Mouse (Mus musculus): ENCODE data around the gene Fgfrl1. TPM values are rescaled to one million over a fixed set of nuclear protein-coding genes. Genes with fewer than 3 reads are reported as not detected.

The Fgfrl1 gene
- total and polyA plus RNA-seq, 2 experiments from 2014 or later: 7.1 to 17.1 TPM

GRCm38 (mm10) chr5:108674624-108675023, 17.6 kb upstream of the Fgfrl1 start:
- WGBS: 86% methylated on average over 2 of the region's 2 CpGs
- H3K4me3 ChIP-seq (ENCODE audit: low read depth, low read length): no peak overlapping the region
- TF ChIP-seq CTCF (IDR thresholded peaks at IDR 0.05; ENCODE audit: low read depth): no peak
- H3K9me3 ChIP-seq (ENCODE audit: low read length): no peaks in the 10 kb centered on the region
- H3K4me2 ChIP-seq (ENCODE audit: low read depth): no peak overlapping the region
- H3K4me1 ChIP-seq (ENCODE audit: insufficient read depth): peaks cover 12% of the 10 kb centered on the region
- no peaks in the 10 kb centered on the region for H3K27me3 ChIP-seq (ENCODE audit: insufficient read depth, low read length)
- no peak overlapping the region for H3K9ac ChIP-seq
- H3K27ac ChIP-seq (ENCODE audit: low read depth, low read length): no peak overlapping the region
- DNase-seq (no peak), ATAC-seq (no peak)
- peaks cover 6% of the 10 kb centered on the region; the same call in 1 of the 2 replicates for H3K36me3 ChIP-seq (ENCODE audit: insufficient read depth)

- peaks cover 9% of the 10 kb centered on the region for H3K4me1 ChIP-seq (ENCODE audit: insufficient read depth)
- no peak within 1 kb of the TSS for H3K27ac ChIP-seq (ENCODE audit: low read depth, low read length)
- TF ChIP-seq CTCF (IDR thresholded peaks at IDR 0.05; ENCODE audit: low read depth): no peak
- 80% methylated on average over 9 of the region's 9 CpGs for WGBS
- no peak within 1 kb of the TSS for H3K4me2 ChIP-seq (ENCODE audit: low read depth)
- no peak within 1 kb of the TSS for H3K9ac ChIP-seq
- no peaks in the 10 kb centered on the region for H3K9me3 ChIP-seq (ENCODE audit: low read length)
- ATAC-seq (no peak), DNase-seq (no peak)
- no peaks in the 10 kb centered on the region for H3K27me3 ChIP-seq (ENCODE audit: insufficient read depth, low read length)
- H3K36me3 ChIP-seq (ENCODE audit: insufficient read depth): peaks cover 6% of the 10 kb centered on the region; the same call in 1 of the 2 replicates
- H3K4me3 ChIP-seq (ENCODE audit: low read depth, low read length): no peak within 1 kb of the TSS
Measured at GRCm38 (mm10) chr5:108675251-108675816, 16.8 kb upstream of the Fgfrl1 start, which contains the start of gene Slc26a1. Gene Slc26a1 (minus strand): TSS chr5:108675569.

- 13% methylated on average over 5 of the region's 5 CpGs for WGBS
- peak; percentile 41 for TF ChIP-seq CTCF (IDR thresholded peaks at IDR 0.05; ENCODE audit: low read depth)
- no peaks in the 10 kb centered on the region for H3K9me3 ChIP-seq (ENCODE audit: low read length)
- H3K27ac ChIP-seq (ENCODE audit: low read depth, low read length): peak overlapping the region; percentile 94
- ATAC-seq (peak; percentile 59), DNase-seq (no peak)
- H3K4me3 ChIP-seq (ENCODE audit: low read depth, low read length): peak overlapping the region; percentile 32
- H3K4me1 ChIP-seq (ENCODE audit: insufficient read depth): peaks cover 9% of the 10 kb centered on the region
- peaks cover 2% of the 10 kb centered on the region; the same call in 1 of the 2 replicates for H3K36me3 ChIP-seq (ENCODE audit: insufficient read depth)
- H3K4me2 ChIP-seq (ENCODE audit: low read depth): peak overlapping the region; percentile 57
- H3K27me3 ChIP-seq (ENCODE audit: insufficient read depth, low read length): no peaks in the 10 kb centered on the region
- H3K9ac ChIP-seq: peak overlapping the region; percentile 59
Measured at GRCm38 (mm10) chr5:108676772-108677498, 15.2 kb upstream of the Fgfrl1 start.

- DNase-seq (peak; percentile 91), ATAC-seq (peak; percentile 95)
- Histone ChIP-seq H3K27ac (ENCODE audit: low read depth, low read length) (peak overlapping the region; percentile 94), H3K4me3 (ENCODE audit: low read depth, low read length) (peak overlapping the region; percentile 32), H3K36me3 (ENCODE audit: insufficient read depth) (no peaks in the 10 kb centered on the region), H3K4me1 (ENCODE audit: insufficient read depth) (peaks cover 9% of the 10 kb centered on the region), H3K27me3 (ENCODE audit: insufficient read depth, low read length) (no peaks in the 10 kb centered on the region), H3K9ac (peak overlapping the region; percentile 59), H3K4me2 (ENCODE audit: low read depth) (peak overlapping the region; percentile 57), H3K9me3 (ENCODE audit: low read length) (no peaks in the 10 kb centered on the region)
- 2% methylated on average over 25 of the region's 25 CpGs for WGBS
- TF ChIP-seq CTCF (IDR thresholded peaks at IDR 0.05; ENCODE audit: low read depth): peak; percentile 35
Measured at GRCm38 (mm10) chr5:108677605-108678295, 14.4 kb upstream of the Fgfrl1 start.

- Histone ChIP-seq H3K4me1 (ENCODE audit: insufficient read depth) (peaks cover 9% of the 10 kb centered on the region), H3K9me3 (ENCODE audit: low read length) (no peaks in the 10 kb centered on the region), H3K9ac (no peak overlapping the region), H3K4me2 (ENCODE audit: low read depth) (no peak overlapping the region), H3K36me3 (ENCODE audit: insufficient read depth) (no peaks in the 10 kb centered on the region), H3K4me3 (ENCODE audit: low read depth, low read length) (no peak overlapping the region), H3K27me3 (ENCODE audit: insufficient read depth, low read length) (no peaks in the 10 kb centered on the region), H3K27ac (ENCODE audit: low read depth, low read length) (peak overlapping the region; percentile 94)
- ATAC-seq (no peak), DNase-seq (no peak)
- no peak for TF ChIP-seq CTCF (IDR thresholded peaks at IDR 0.05; ENCODE audit: low read depth)
- WGBS: 87% methylated on average over 6 of the region's 6 CpGs
Measured at GRCm38 (mm10) chr5:108678296-108678854, 13.8 kb upstream of the Fgfrl1 start.

GRCm38 (mm10) chr5:108679909-108680308, 12.3 kb upstream of the Fgfrl1 start:
- peak; percentile 29; the same call in 1 of the 2 replicates for TF ChIP-seq CTCF (IDR thresholded peaks at IDR 0.05; ENCODE audit: low read depth)
- Histone ChIP-seq H3K4me2 (ENCODE audit: low read depth) (no peak overlapping the region), H3K27me3 (ENCODE audit: insufficient read depth, low read length) (no peaks in the 10 kb centered on the region), H3K9ac (no peak overlapping the region), H3K4me1 (ENCODE audit: insufficient read depth) (peaks cover 9% of the 10 kb centered on the region), H3K9me3 (ENCODE audit: low read length) (no peaks in the 10 kb centered on the region), H3K4me3 (ENCODE audit: low read depth, low read length) (no peak overlapping the region), H3K27ac (ENCODE audit: low read depth, low read length) (no peak overlapping the region), H3K36me3 (ENCODE audit: insufficient read depth) (no peaks in the 10 kb centered on the region)
- DNase-seq (no peak), ATAC-seq (no peak)
- 51% methylated on average over 3 of the region's 3 CpGs for WGBS
